Mouse (Mus musculus) forelimb bud, embryonic 11.5 days (tissue): ENCODE measurements around the gene Fam189a1.
A peak's percentile ranks its signal among the peaks of the same experiment; 100 is the strongest.

Experiments used
- DNase-seq: peaks from one replicate; pipeline ENCODE4 v3.0.0-alpha.2; 2012; ENCODE audit warnings: low read depth, low spot score

Gene Fam189a1

DNA sequence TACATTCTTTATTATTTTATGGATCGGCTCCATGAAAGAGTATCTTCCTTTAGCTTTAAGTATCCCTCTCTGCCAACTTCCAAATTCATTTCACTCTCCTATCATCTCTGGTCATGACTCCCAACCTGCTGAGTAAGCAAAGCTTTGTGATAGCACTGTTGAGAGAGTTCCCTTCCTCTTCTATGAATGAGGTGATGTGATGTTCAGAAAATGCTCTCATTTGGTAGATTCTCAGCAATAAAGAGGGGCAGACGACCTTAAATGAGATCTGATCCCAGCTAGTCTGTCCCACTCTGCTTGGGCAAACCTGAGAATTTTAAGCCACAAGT is 205.6 kb downstream of the Fam189a1 start:
- no peak for DNase-seq

- peak; percentile 8 for DNase-seq
Measured at GRCm38 (mm10) chr7:64949910-64950770, 206.2 kb downstream of the Fam189a1 start.

DNA sequence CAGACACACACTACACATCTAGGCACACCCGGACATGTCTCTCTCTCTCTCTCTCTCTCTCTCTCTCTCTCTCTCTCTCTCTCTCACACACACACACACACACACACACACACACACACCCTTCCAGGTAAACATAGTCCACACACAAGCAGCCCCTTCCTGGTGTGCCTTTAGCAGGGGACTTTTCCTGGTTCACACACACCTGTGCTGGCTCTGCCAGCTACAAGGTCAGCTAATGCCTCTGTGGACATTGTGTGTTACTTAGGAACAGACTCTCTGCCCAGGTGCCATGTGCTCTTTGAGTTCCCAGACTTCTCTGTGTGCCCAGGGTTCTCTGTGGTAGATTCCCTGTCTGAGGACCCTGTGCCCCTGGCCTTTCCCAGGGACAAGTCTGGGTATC is 206.9 kb downstream of the Fam189a1 start:
- no peak for DNase-seq

- DNase-seq: no peak
Measured at GRCm38 (mm10) chr7:64944686-64945085, 211.7 kb downstream of the Fam189a1 start.

DNA sequence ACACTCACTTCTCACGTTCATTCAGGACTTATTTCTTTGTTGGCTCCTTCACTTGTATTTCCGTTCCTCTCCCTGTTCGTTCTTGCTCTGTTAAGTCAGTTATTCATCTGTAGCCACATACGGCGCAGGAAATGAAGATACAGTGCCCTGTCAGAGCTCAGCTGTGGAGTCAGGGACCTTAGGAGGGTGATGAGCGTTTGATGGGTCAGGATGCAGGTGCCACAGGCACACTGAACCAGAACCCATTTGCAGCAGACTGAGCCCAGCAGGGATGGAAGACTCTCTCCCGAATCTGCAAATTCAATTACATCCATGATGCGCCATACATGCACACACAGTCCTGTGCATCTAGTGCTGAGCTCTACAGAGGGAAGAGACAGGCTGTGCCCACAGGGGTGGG is 212.2 kb downstream of the Fam189a1 start:
- DNase-seq: no peak

DNA sequence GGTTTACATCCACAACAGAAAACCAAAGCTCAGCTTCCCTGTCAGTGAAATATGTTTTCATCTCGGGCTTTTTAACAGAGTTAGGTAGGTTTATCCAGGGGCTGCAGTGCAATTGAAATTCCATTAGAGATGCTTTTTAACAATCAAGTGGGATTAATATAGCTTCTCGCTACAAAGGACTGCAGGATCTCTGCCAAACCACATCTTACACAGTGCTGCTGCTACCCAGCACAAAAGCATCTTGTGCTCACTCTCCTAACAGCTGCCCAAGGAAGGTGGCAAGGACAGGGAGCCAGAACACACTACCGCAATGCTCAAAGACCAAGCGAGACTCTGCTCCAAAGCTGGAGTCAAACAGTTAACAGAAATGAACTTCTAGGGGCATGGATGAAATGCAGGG is 219.4 kb downstream of the Fam189a1 start:
- no peak for DNase-seq

DNA sequence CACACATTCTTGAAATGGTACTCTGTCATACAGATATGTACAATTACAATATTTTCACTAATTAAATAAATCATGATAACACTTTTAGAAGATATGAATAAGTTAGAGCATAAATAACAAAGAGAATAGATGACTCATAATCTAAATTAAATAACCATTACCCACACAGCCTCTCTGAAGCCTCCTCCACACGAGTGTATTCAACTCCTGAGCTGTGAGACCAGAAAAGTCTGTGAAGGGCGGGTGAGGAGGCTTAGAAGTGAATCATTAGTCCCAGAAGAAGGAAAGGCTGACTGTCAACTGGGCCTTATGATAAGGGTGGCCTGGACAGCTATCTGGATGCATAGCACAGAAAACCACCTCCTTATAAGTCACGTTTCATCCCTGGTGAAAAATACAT is 222.3 kb downstream of the Fam189a1 start:
- no peak for DNase-seq

DNA sequence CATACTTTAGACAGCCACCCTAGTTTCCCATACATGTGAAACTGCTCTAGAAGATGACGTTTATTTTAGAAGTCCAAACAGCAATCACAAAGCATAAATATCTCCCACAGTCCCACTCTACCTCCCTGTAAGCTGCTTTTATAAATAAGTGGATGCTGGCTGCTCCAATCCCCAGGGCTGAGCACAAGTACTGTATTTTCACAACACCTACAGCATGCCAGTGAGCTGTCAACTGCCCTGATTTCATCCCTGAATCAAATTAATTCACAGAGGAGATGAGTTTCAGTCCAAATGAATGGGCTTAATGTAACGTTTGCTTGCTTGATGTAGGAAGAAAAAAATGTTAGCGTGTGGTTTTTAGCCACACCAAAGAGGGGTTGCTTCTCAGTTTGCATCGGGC is 225.4 kb downstream of the Fam189a1 start:
- DNase-seq: no peak

GRCm38 (mm10) chr7:64923918-64924317 is 232.5 kb downstream of the Fam189a1 start:
- no peak for DNase-seq

DNA sequence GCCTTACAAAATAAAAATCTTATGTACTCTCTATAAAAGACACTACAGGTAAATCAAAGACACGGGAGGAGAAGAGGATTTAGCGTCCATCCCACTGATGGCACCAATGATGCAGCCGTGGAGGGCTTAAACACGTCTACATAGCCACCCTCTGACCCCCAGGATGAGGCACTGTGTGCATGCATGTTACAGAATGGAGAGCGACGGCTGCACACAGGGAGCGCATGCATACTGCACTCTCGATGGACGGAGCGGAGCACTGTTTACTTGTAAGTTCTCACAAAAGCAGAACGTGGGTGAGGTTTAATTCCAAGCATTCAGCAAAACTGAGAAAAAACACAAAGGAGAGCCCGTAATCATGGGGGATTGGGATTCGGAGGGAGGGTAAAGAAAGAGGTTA is 235.2 kb downstream of the Fam189a1 start:
- DNase-seq: no peak

DNA sequence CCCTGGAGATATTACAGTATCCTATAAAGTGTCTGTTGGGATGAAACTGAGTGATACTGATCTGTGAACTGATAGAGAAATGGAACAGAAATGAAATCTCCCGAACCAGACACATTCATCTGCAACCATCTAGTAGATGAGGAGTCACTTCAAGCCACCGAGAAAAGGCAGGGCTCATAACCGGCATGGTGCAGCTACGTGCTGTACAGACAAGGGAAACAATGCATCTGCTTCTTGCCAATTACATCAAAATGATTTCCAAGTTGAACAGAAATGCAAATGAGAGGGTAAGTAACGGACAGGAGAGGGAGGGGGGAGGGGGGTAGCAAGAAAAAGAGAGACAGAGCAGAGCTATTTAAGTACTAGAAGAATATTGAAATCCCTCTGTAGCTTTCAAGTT is 235.6 kb downstream of the Fam189a1 start:
- no peak for DNase-seq

- no peak for DNase-seq
Measured at GRCm38 (mm10) chr7:64916654-64917053, 239.7 kb downstream of the Fam189a1 start.

- DNase-seq: no peak
Measured at GRCm38 (mm10) chr7:64915121-64915520, 241.2 kb downstream of the Fam189a1 start.

- no peak for DNase-seq
Measured at GRCm38 (mm10) chr7:64911945-64912344, 244.4 kb downstream of the Fam189a1 start.

- no peak for DNase-seq
Measured at GRCm38 (mm10) chr7:64910208-64910607, 246.2 kb downstream of the Fam189a1 start.

DNA sequence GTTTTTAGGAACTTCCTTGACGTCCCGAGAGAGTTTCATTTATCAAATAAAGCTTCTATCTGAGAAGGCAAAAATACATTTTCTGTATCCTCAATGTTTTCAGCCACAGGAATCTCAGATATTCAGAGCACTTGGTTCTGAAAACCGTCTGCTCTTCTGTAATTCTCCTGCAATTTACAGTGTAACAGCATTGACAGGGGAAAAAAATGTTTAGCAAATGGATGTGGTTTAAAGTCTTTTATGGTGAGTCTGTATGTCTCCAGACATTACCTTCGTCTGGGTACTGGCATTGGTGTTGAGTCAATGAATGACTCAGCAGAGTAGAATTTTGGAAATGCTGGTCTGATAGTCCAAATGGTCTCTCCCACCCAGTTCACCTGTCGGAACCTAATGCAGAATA is 249.4 kb downstream of the Fam189a1 start:
- no peak for DNase-seq

- no peak for DNase-seq
Measured at GRCm38 (mm10) chr7:64905506-64905905, 250.9 kb downstream of the Fam189a1 start.

DNA sequence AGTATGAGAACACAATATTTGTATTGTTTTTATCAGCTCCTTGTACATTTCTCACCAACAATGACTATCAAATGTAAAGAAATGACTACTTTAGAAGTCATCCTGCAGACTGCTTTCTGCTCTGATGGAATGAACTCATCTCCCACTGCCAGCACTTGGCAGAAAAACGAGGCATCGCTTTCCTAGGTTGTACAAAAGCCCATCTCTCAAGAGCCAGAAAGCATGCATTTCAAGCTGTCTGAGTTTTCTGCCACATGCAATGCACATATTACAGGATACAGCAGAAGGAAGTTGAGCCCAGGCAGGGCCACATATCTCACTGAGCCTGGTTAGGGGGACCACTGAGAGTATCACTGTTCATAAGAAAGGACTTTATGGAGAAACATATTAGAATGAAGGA is 256.1 kb downstream of the Fam189a1 start:
- no peak for DNase-seq

DNA sequence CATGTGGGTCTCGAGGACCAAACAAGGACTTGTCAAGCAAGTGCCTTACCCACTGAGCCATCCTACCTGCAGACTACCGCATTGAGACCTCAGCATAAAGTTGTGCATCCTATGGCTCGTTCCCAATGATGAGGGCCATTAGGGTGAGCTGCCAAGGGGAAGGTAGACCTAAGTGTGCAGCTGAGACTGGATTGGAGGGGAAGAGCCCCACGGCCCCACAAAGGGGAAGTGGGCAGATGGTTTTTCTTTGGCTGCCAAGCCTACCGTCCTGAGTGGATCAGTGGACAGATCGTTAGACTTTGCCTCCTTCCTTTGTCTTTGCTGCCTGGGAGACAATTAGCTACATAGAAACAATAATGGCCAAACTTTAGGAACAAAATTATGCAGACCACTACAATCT is 259.8 kb downstream of the Fam189a1 start:
- no peak for DNase-seq

- DNase-seq: peak; percentile 20
Measured at GRCm38 (mm10) chr7:64895685-64896101, 260.7 kb downstream of the Fam189a1 start.

- no peak for DNase-seq
Measured at GRCm38 (mm10) chr7:64891139-64891538, 265.2 kb downstream of the Fam189a1 start.

DNA sequence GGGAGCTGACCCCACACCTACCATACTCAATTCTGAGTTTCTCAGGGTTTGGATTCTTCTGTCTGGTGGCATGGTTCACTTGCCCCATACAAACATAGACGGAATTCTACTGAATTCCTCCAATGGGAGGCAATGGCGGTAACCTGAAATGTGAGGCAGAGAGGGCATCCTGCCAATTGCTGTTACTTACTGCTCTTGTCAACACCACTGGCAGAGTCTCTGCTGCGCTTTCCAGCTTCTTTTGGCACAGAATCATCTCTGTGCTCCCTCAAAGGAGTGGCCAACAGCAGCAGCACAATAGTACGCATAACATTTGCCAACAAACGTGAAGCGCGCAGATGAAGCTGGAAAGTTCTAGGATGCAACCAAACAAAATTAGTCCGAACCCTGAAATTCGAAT is 266.5 kb downstream of the Fam189a1 start:
- DNase-seq: no peak

- DNase-seq: no peak
Measured at GRCm38 (mm10) chr7:64884187-64884862, 272.0 kb downstream of the Fam189a1 start.
